Mouse (Mus musculus) neutrophil, adult 59 days (primary cell): Measurements from ENCODE around the gene Gpc5. TPM values are rescaled to one million over a fixed set of nuclear protein-coding genes. Genes with fewer than 3 reads are reported as not detected.

Experiments used
- total RNA-seq, 2 experiments: library from RNA; stranded (reverse); gene quantifications; 1 replicate in 1 of 2; 2 replicates in 1 of 2; pipeline ENCODE4 v1.2.4; 2023

Gpc5 gene
- total RNA-seq, result not detected

GRCm38 (mm10) chr14:115092081-115092480 lies at the start of gene Gpc5:
TSS of gene Gpc5 (plus strand) at chr14:115092215.

